Mouse (Mus musculus) forebrain, embryonic 11.5 days (tissue): ENCODE results near the gene Golph3. TPM values are rescaled to one million over a fixed set of nuclear protein-coding genes. Genes with fewer than 3 reads are reported as not detected.

ENCODE experiments used
- ATAC-seq: fragments of 200-750 bp; cut with Nextera tagmentation; replicated peaks from 2 replicates; pipeline ENCODE4 v1.8.0; 2017; ENCODE audit warnings: moderate TSS enrichment; ENCODE audit not compliant: low FRiP score
- DNase-seq: peaks from one replicate; pipeline ENCODE4 v3.0.0-alpha.2; 2017; ENCODE audit warnings: low spot score
- H3K27ac ChIP-seq: fragments of 300-500 bp; sonication (generic); 2 replicates; pipeline ENCODE4 v1.5.1; 2014; ENCODE audit warnings: low read depth, low read length
- H3K27me3 ChIP-seq: fragments of 300-500 bp; sonication (generic); 2 replicates; pipeline ENCODE4 v1.6.1; 2014; ENCODE audit warnings: mild to moderate bottlenecking, low read length, mixed read lengths; ENCODE audit not compliant: control insufficient read depth, insufficient read depth
- H3K36me3 ChIP-seq: fragments of 300-500 bp; sonication (generic); 2 replicates; pipeline ENCODE4 v1.6.1; 2014; ENCODE audit warnings: mild to moderate bottlenecking, low read length, moderate library complexity, mixed read lengths; ENCODE audit not compliant: control insufficient read depth, insufficient read depth
- H3K4me1 ChIP-seq: fragments of 300-500 bp; sonication (generic); replicated peaks from 2 replicates; pipeline ENCODE4 v1.6.1; 2014; ENCODE audit warnings: low read length, mixed read lengths; ENCODE audit not compliant: control insufficient read depth, insufficient read depth
- H3K4me2 ChIP-seq: fragments of 300-500 bp; sonication (generic); 2 replicates; pipeline ENCODE4 v1.6.1; 2014; ENCODE audit warnings: low read depth, mild to moderate bottlenecking, low read length, moderate library complexity, mixed read lengths; ENCODE audit not compliant: severe bottlenecking
- H3K4me3 ChIP-seq: fragments of 300-500 bp; sonication (generic); 2 replicates; pipeline ENCODE4 v1.5.1; 2014; ENCODE audit warnings: low read depth, low read length
- H3K9ac ChIP-seq: fragments of 300-500 bp; sonication (generic); 2 replicates; pipeline ENCODE4 v1.6.1; 2014; ENCODE audit warnings: low read length
- H3K9me3 ChIP-seq: fragments of 300-500 bp; sonication (generic); 2 replicates; pipeline ENCODE4 v1.6.1; 2016; ENCODE audit warnings: low read length, mixed read lengths; ENCODE audit not compliant: control insufficient read depth
- WGBS: fragments of 180-500 bp; shearing (Covaris S2); extraction: QIAGEN DNeasy Blood & Tissue Kit; methylation state at CpG from one replicate; pipeline ENCODE4 v1.1.7; 2014; 5-methylcytosine and 5-hydroxymethylcytosine counted together
- polyA plus RNA-seq: library from polyadenylated mRNA; unstranded; fragments of >200 nt; fragmentation: Nextera tagmentation; extraction: Ambion mirVana; gene quantifications from 2 replicates; pipeline ENCODE4 v1.2.1, GENCODE M21; 2014

The Golph3 gene
- polyA plus RNA-seq, 1 experiment from 2014 or later, result 103 TPM

GRCm38 (mm10) chr15:12373918-12374317 is 52.7 kb downstream of the Golph3 start:
- no peak overlapping the region for H3K4me2 ChIP-seq
- no peaks in the 10 kb centered on the region for H3K36me3 ChIP-seq
- DNase-seq (no peak), ATAC-seq (no peak)
- no peaks in the 10 kb centered on the region for H3K27me3 ChIP-seq
- H3K9me3 ChIP-seq, result no peaks in the 10 kb centered on the region
- WGBS, result 76% methylated on average over 6 of the region's 6 CpGs
- H3K4me3 ChIP-seq, result no peak overlapping the region
- no peak overlapping the region for H3K9ac ChIP-seq
- no peak overlapping the region for H3K27ac ChIP-seq
- H3K4me1 ChIP-seq, result peaks cover 4% of the 10 kb centered on the region; the same call in 1 of the 2 replicates

GRCm38 (mm10) chr15:12374916-12375315 is 53.7 kb downstream of the Golph3 start:
- DNase-seq (no peak), ATAC-seq (no peak)
- Histone ChIP-seq H3K9me3 (no peaks in the 10 kb centered on the region), H3K9ac (0 out of 2 replicates have a peak overlapping the region, but pooled peaks have one; percentile 1), H3K36me3 (no peaks in the 10 kb centered on the region), H3K27me3 (no peaks in the 10 kb centered on the region), H3K27ac (no peak overlapping the region), H3K4me2 (peak overlapping the region; percentile 44), H3K4me1 (peaks cover 4% of the 10 kb centered on the region; the same call in 1 of the 2 replicates), H3K4me3 (peak overlapping the region; percentile 22; the same call in 1 of the 2 replicates)
- 64% methylated on average over 18 of the region's 18 CpGs for WGBS

GRCm38 (mm10) chr15:12375641-12376311 is 54.5 kb downstream of the Golph3 start:
- Histone ChIP-seq H3K4me3 (peak overlapping the region; percentile 22), H3K9me3 (no peaks in the 10 kb centered on the region), H3K4me1 (peaks cover 4% of the 10 kb centered on the region; the same call in 1 of the 2 replicates), H3K27me3 (no peaks in the 10 kb centered on the region), H3K9ac (peak overlapping the region; percentile 28; the same call in 1 of the 2 replicates), H3K4me2 (peak overlapping the region; percentile 44), H3K27ac (no peak overlapping the region), H3K36me3 (no peaks in the 10 kb centered on the region)
- DNase-seq (peak; percentile 95), ATAC-seq (peak; percentile 90)
- 3% methylated on average over 19 of the region's 19 CpGs for WGBS

GRCm38 (mm10) chr15:12376491-12377069 is 55.3 kb downstream of the Golph3 start:
- Histone ChIP-seq H3K27me3 (no peaks in the 10 kb centered on the region), H3K4me3 (no peak overlapping the region), H3K27ac (no peak overlapping the region), H3K9me3 (no peaks in the 10 kb centered on the region), H3K4me2 (no peak overlapping the region), H3K4me1 (peaks cover 4% of the 10 kb centered on the region; the same call in 1 of the 2 replicates), H3K9ac (no peak overlapping the region), H3K36me3 (no peaks in the 10 kb centered on the region)
- ATAC-seq (no peak), DNase-seq (no peak)
- 48% methylated on average over 13 of the region's 13 CpGs for WGBS

- no peak overlapping the region for H3K27ac ChIP-seq
- H3K4me2 ChIP-seq, result no peak overlapping the region
- WGBS, result 81% methylated on average over 10 of the region's 10 CpGs
- H3K9me3 ChIP-seq, result no peaks in the 10 kb centered on the region
- H3K4me1 ChIP-seq, result peaks cover 4% of the 10 kb centered on the region; the same call in 1 of the 2 replicates
- no peak overlapping the region for H3K9ac ChIP-seq
- DNase-seq (no peak), ATAC-seq (no peak)
- H3K36me3 ChIP-seq, result no peaks in the 10 kb centered on the region
- no peak overlapping the region for H3K4me3 ChIP-seq
- no peaks in the 10 kb centered on the region for H3K27me3 ChIP-seq
These were observed 56.5 kb downstream of the Golph3 start for GRCm38 (mm10) chr15:12377800-12378199.

GRCm38 (mm10) chr15:12380057-12380456 is 58.8 kb downstream of the Golph3 start:
- ATAC-seq (no peak), DNase-seq (no peak)
- no peaks in the 10 kb centered on the region for H3K36me3 ChIP-seq

GRCm38 (mm10) chr15:12380548-12380947 is 59.3 kb downstream of the Golph3 start:
- no peaks in the 10 kb centered on the region for H3K9me3 ChIP-seq
- H3K4me2 ChIP-seq, result no peak overlapping the region
- 53% methylated on average over 5 of the region's 5 CpGs for WGBS
- peaks cover 4% of the 10 kb centered on the region; the same call in 1 of the 2 replicates for H3K4me1 ChIP-seq
- no peak overlapping the region for H3K9ac ChIP-seq
- no peak overlapping the region for H3K27ac ChIP-seq
- DNase-seq (peak; percentile 65), ATAC-seq (no peak)
- H3K36me3 ChIP-seq, result no peaks in the 10 kb centered on the region
- no peaks in the 10 kb centered on the region for H3K27me3 ChIP-seq
- H3K4me3 ChIP-seq, result no peak overlapping the region

More at GRCm38 (mm10) chr15:12380057-12380456, 58.8 kb downstream of the Golph3 start:
- H3K27ac ChIP-seq, result no peak overlapping the region
- no peaks in the 10 kb centered on the region for H3K9me3 ChIP-seq
- 90% methylated on average over 3 of the region's 3 CpGs for WGBS
- H3K9ac ChIP-seq, result no peak overlapping the region
- H3K27me3 ChIP-seq, result no peaks in the 10 kb centered on the region
- no peak overlapping the region for H3K4me2 ChIP-seq
- peaks cover 4% of the 10 kb centered on the region; the same call in 1 of the 2 replicates for H3K4me1 ChIP-seq
- no peak overlapping the region for H3K4me3 ChIP-seq

- Histone ChIP-seq H3K4me2 (no peak overlapping the region), H3K9me3 (no peaks in the 10 kb centered on the region), H3K4me3 (no peak overlapping the region), H3K9ac (no peak overlapping the region), H3K27me3 (no peaks in the 10 kb centered on the region), H3K36me3 (no peaks in the 10 kb centered on the region), H3K27ac (no peak overlapping the region), H3K4me1 (no peaks in the 10 kb centered on the region)
- DNase-seq, result no peak
- ATAC-seq, result no peak
- WGBS, result 91% methylated on average over 13 of the region's 13 CpGs
These were observed 63.4 kb downstream of the Golph3 start for GRCm38 (mm10) chr15:12384679-12385078.
